Mouse (Mus musculus) embryonic facial prominence, embryonic 14.5 days (tissue): ENCODE data around the gene Gpr107. TPM values are rescaled to one million over a fixed set of nuclear protein-coding genes. Genes with fewer than 3 reads are reported as not detected.

Source experiments
- ATAC-seq: fragments of 200-750 bp; cut with Nextera tagmentation; 2 replicates; pipeline ENCODE4 v1.8.0; 2017; ENCODE audit warnings: low read depth, moderate number of reproducible peaks, moderate TSS enrichment
- DNase-seq: peaks from one replicate; pipeline ENCODE4 v3.0.0-alpha.2; 2015; ENCODE audit warnings: low spot score
- H3K27ac ChIP-seq: fragments of 300-500 bp; sonication (generic); replicated peaks from 2 replicates; pipeline ENCODE4 v1.5.1; 2014; ENCODE audit warnings: low read depth, mild to moderate bottlenecking, low read length, moderate library complexity
- H3K27me3 ChIP-seq: fragments of 300-500 bp; sonication (generic); replicated peaks from 2 replicates; pipeline ENCODE4 v1.6.1; 2014; ENCODE audit warnings: low read length; ENCODE audit not compliant: control insufficient read depth, insufficient read depth
- H3K36me3 ChIP-seq: fragments of 300-500 bp; sonication (generic); 2 replicates; pipeline ENCODE4 v1.6.1; 2014; ENCODE audit warnings: low read length, mixed read lengths; ENCODE audit not compliant: control insufficient read depth, insufficient read depth
- H3K4me1 ChIP-seq: fragments of 300-500 bp; sonication (generic); 2 replicates; pipeline ENCODE4 v1.6.1; 2014; ENCODE audit warnings: antibody characterized with exemption, low read length; ENCODE audit not compliant: control insufficient read depth, insufficient read depth
- H3K4me2 ChIP-seq: fragments of 300-500 bp; sonication (generic); 2 replicates; pipeline ENCODE4 v1.6.1; 2014; ENCODE audit warnings: low read depth, mild to moderate bottlenecking, low read length, moderate library complexity, mixed read lengths
- H3K4me3 ChIP-seq: fragments of 300-500 bp; sonication (generic); 2 replicates; pipeline ENCODE4 v1.5.1; 2014; ENCODE audit warnings: low read depth, mild to moderate bottlenecking, low read length
- H3K9ac ChIP-seq: fragments of 300-500 bp; sonication (generic); 2 replicates; pipeline ENCODE4 v1.6.1; 2014; ENCODE audit warnings: low read depth, mild to moderate bottlenecking, low read length, moderate library complexity, mixed read lengths
- H3K9me3 ChIP-seq: fragments of 300-500 bp; sonication (generic); 2 replicates; pipeline ENCODE4 v1.6.1; 2016; ENCODE audit warnings: low read length; ENCODE audit not compliant: control insufficient read depth
- WGBS: fragments of 180-500 bp; shearing (Covaris S2); extraction: QIAGEN DNeasy Blood & Tissue Kit; methylation state at CpG from one replicate; pipeline ENCODE4 v1.1.7; 2014; 5-methylcytosine and 5-hydroxymethylcytosine counted together
- polyA plus RNA-seq: library from polyadenylated mRNA; unstranded; fragments of >200 nt; fragmentation: Nextera tagmentation; extraction: Ambion mirVana; gene quantifications from 2 replicates; pipeline ENCODE4 v1.2.1, GENCODE M21; 2014

Gpr107 gene
- polyA plus RNA-seq, 1 experiment from 2014 or later = 27.4 TPM

DNA sequence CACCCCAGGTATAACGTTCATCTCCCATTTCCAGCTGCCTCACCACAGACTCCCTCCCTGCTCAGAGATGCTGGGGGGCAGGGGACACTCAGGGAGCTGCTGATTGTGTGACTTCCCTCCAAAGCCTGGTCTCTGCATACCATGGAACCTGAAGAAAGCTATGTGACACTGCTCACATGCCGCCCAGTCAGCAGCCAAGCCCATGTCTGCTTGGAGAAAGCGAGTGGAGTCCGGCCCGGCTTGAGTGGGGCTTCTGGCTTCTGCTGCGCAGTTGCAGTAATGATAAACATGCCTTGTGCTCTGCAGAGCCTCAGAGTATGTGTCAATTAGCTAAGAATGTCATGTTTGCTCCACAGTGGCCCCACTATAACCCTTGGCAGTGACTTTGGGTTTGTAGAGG is 67.4 kb downstream of the Gpr107 start:
- WGBS = 71% methylated on average over 6 of the region's 6 CpGs
- no peaks in the 10 kb centered on the region for H3K9me3 ChIP-seq
- no peak overlapping the region for H3K4me2 ChIP-seq
- H3K9ac ChIP-seq = no peak overlapping the region
- H3K36me3 ChIP-seq = peaks cover 32% of the 10 kb centered on the region
- ATAC-seq = no peak
- no peaks in the 10 kb centered on the region for H3K27me3 ChIP-seq
- H3K4me1 ChIP-seq = no peaks in the 10 kb centered on the region
- DNase-seq = no peak
- H3K27ac ChIP-seq = no peak overlapping the region
- H3K4me3 ChIP-seq = no peak overlapping the region

DNA sequence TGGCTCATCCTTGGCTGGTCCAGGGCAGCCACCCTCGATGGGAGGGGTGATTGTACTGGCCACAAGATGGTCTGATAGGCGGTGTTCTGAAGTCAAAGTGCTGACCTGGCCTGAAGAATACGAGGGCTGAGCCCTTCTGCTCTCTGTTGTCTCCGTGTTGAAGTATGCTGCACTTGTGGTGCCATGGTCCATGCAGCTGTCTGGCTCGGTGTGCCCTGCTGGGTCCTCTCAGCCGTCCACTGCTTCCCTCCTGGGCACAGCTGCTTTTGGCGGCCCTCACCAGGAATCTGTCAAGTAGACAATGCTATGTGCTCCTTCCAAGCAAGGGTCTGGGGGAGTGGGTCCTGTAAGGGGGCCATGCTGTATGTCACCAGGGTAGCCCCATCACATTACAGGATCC is 68.7 kb downstream of the Gpr107 start:
- no peaks in the 10 kb centered on the region for H3K4me1 ChIP-seq
- 67% methylated on average over 7 of the region's 7 CpGs for WGBS
- peaks cover 18% of the 10 kb centered on the region; the same call in 1 of the 2 replicates for H3K36me3 ChIP-seq
- H3K27me3 ChIP-seq = no peaks in the 10 kb centered on the region
- no peak for ATAC-seq
- H3K9ac ChIP-seq = no peak overlapping the region; the same call in 1 of the 2 replicates
- H3K4me2 ChIP-seq = no peak overlapping the region
- 0 out of 2 replicates have a peak, but pooled peaks cover 4% of the 10 kb centered on the region for H3K9me3 ChIP-seq
- H3K4me3 ChIP-seq = no peak overlapping the region
- no peak for DNase-seq
- H3K27ac ChIP-seq = no peak overlapping the region

DNA sequence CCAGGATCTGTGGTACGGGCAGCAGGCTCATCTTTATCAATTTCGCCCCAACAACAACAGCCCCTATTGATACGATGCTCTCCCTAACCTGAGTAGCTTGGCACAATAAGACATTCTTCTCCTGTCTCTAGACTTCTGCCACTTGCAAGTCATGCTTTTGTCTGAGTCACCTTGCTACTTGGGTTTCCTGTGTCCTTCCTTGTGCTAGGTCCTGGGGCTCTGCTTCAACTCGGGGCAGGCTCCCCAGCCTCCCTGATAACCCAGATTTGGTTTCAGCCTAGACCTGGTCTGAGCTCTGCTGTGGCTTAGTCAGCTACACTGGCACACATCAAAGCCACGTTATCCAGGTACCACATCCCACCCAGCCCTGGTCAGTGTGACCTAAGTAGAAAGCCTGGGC is 69.5 kb downstream of the Gpr107 start:
- Histone ChIP-seq H3K4me2 (no peak overlapping the region), H3K9ac (no peak overlapping the region), H3K27me3 (no peaks in the 10 kb centered on the region), H3K36me3 (peaks cover 17% of the 10 kb centered on the region; the same call in 1 of the 2 replicates), H3K4me1 (no peaks in the 10 kb centered on the region), H3K27ac (no peak overlapping the region), H3K4me3 (no peak overlapping the region), H3K9me3 (peaks cover 11% of the 10 kb centered on the region)
- WGBS = 65% methylated on average over 5 of the region's 5 CpGs
- ATAC-seq = no peak
- DNase-seq = no peak

DNA sequence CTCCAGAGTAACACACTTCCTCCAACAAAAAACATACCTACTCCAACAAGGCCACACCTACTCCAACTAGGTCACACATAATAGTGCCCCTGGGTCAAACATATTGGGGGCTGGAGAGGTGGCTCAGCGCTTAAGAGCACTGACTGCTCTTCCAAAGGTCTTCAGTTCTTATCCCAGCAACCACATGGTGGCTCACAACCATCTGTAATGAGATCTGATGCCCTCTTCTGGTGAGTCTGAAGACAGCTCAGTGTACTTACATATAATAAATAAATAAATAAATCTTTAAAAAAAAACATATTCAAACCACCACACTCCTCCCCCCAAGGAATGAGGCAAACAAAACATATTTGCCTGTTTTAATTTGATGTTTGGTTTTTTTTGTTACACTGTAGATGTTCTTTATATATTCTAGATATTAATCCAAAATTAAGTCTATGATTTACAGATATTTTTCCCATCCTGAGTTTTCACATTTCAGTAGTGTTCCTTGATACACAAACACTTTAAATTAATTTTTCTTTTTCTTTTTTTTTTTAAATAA is 76.7 kb downstream of the Gpr107 start:
- Histone ChIP-seq H3K36me3 (no peaks in the 10 kb centered on the region), H3K9me3 (peaks cover 17% of the 10 kb centered on the region), H3K27ac (no peak overlapping the region), H3K9ac (no peak overlapping the region), H3K4me2 (no peak overlapping the region), H3K27me3 (no peaks in the 10 kb centered on the region), H3K4me3 (no peak overlapping the region), H3K4me1 (no peaks in the 10 kb centered on the region)
- no peak for DNase-seq
- no peak for ATAC-seq
- 65% methylated on average over 1 of the region's 1 CpGs for WGBS

DNA sequence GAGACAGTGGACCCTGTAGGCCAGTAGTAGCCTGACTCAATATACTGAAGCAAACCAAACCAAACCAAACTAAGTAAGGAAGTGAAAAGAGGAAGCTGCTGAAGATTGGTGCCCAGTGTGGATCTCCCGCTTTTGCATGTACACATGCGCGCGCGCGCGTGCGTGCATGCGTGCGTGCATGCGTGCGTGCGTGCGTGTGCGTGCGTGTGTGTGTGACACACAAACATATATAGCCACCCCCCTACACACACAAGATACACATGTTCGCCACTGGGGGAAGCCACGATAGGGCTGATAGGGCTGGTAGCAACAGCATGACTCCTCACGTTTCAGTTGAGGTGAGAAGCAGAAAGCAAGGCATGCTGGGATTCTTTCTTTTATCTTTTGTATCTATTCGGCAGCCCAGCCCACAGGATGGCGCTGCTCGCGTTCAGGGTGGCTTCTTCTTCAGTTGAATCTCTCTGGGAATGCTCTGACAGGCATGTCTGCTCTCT is 87.1 kb downstream of the Gpr107 start:
- DNase-seq (no peak), ATAC-seq (no peak)
- H3K4me1 ChIP-seq = no peaks in the 10 kb centered on the region
- no peak overlapping the region for H3K9ac ChIP-seq
- H3K4me2 ChIP-seq = peak overlapping the region; percentile 37
- H3K27me3 ChIP-seq = no peaks in the 10 kb centered on the region
- 0 out of 2 replicates have a peak overlapping the region, but pooled peaks have one; percentile 2 for H3K4me3 ChIP-seq
- no peaks in the 10 kb centered on the region for H3K36me3 ChIP-seq
- H3K9me3 ChIP-seq = no peaks in the 10 kb centered on the region
- no peak overlapping the region for H3K27ac ChIP-seq
- WGBS = 36% methylated on average over 23 of the region's 23 CpGs

DNA sequence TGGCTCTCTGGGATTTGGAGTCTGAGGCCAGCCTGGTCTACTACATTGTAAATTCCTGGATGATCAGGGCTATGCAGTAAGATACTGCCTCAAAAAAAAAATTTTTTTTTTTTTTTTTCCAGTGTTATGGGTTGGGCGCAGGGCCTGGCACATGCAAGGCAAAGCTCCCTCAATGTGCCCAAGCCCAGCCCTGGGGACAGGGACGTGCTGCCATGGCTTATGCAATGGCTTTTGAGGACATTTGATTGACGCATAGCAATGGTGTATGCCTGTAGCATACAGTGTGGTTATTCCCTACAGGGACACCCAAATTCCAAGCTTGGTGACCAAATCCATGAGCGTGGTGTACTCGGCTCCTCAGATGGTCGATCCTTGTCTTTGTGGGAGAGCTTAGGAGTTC is 87.7 kb downstream of the Gpr107 start:
- ATAC-seq = no peak
- no peaks in the 10 kb centered on the region for H3K36me3 ChIP-seq
- H3K9me3 ChIP-seq = no peaks in the 10 kb centered on the region
- H3K4me3 ChIP-seq = 0 out of 2 replicates have a peak overlapping the region, but pooled peaks have one; percentile 2
- no peak overlapping the region for H3K9ac ChIP-seq
- WGBS = 69% methylated on average over 6 of the region's 6 CpGs
- H3K27me3 ChIP-seq = no peaks in the 10 kb centered on the region
- peaks cover 5% of the 10 kb centered on the region for H3K4me1 ChIP-seq
- DNase-seq = no peak
- no peak overlapping the region for H3K27ac ChIP-seq
- peak overlapping the region; percentile 37 for H3K4me2 ChIP-seq

DNA sequence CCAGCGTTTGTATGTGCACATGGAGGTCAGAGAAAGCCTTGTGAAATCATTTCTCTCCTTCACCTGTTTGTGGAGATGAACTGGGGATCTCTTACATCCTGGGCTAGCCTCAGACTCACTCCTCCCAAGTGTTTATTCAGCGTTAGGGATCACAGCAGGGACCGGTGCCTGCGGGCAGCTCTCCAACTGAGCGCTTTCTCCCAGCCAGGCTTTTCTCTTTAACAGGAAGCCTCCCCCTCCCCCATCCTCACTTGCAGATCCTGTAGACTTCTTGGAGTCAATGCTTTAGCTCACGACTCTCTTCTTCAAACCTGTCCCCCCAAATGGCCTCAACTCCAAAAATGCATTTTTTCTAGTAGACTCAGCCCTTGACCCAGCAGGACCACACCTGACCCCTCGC is 89.5 kb downstream of the Gpr107 start:
- no peak overlapping the region for H3K4me2 ChIP-seq
- DNase-seq (no peak), ATAC-seq (no peak)
- H3K9ac ChIP-seq = no peak overlapping the region
- H3K27me3 ChIP-seq = no peaks in the 10 kb centered on the region
- no peaks in the 10 kb centered on the region for H3K9me3 ChIP-seq
- no peaks in the 10 kb centered on the region for H3K36me3 ChIP-seq
- WGBS = 10% methylated on average over 7 of the region's 7 CpGs
- H3K27ac ChIP-seq = no peak overlapping the region
- H3K4me3 ChIP-seq = no peak overlapping the region
- H3K4me1 ChIP-seq = peaks cover 9% of the 10 kb centered on the region

DNA sequence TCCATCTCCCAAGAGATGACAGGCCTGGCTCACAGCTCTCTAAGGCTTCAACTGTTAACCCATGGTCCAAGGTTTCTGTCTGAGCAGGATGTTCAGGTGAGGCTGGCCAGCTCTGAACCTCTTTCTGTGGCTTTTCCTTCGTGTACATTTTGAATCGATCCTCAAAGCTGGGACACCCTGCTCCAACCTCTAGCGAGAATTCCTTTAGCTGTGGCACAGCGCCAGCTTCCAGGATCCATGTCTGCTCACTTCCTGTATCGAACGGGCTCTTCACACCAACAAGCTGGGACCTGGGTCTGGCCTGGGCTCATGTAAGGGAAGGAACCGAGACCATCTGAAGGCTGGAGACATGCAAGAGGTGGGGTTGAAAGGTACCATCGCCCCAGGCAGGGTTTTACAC is 92.1 kb downstream of the Gpr107 start:
- ATAC-seq (no peak), DNase-seq (no peak)
- no peak overlapping the region for H3K4me2 ChIP-seq
- H3K4me1 ChIP-seq = peaks cover 22% of the 10 kb centered on the region
- no peaks in the 10 kb centered on the region for H3K27me3 ChIP-seq
- no peak overlapping the region for H3K4me3 ChIP-seq
- no peak overlapping the region for H3K27ac ChIP-seq
- H3K9ac ChIP-seq = no peak overlapping the region
- WGBS = 57% methylated on average over 8 of the region's 8 CpGs
- H3K36me3 ChIP-seq = 0 out of 2 replicates have a peak, but pooled peaks cover 4% of the 10 kb centered on the region
- no peaks in the 10 kb centered on the region for H3K9me3 ChIP-seq

DNA sequence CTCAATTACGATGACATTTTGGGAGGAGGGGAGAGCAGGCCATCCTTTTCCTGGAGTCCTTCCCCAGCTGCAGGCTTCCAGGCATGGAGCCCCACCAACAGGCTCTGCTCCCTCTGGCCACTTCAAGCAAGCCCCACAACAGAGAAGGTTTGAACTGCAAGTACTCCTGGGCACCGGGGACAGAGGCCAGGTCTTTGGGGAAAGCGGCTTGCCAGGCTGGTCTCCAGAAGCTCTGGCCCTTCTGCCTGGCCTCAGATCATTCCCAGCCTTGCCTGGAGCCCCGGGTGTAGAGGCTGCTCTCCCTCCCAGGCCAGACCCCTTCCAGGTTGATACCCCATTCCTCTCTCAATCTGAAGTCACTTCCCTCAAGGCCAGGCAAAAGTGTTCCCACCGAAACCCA is 92.9 kb downstream of the Gpr107 start:
- H3K36me3 ChIP-seq = 0 out of 2 replicates have a peak, but pooled peaks cover 4% of the 10 kb centered on the region
- WGBS = 19% methylated on average over 5 of the region's 5 CpGs
- peak overlapping the region; percentile 81 for H3K4me2 ChIP-seq
- H3K9me3 ChIP-seq = no peaks in the 10 kb centered on the region
- H3K9ac ChIP-seq = peak overlapping the region; percentile 89
- no peak for ATAC-seq
- H3K4me3 ChIP-seq = peak overlapping the region; percentile 81
- H3K27ac ChIP-seq = peak overlapping the region; percentile 72
- peaks cover 22% of the 10 kb centered on the region for H3K4me1 ChIP-seq
- no peaks in the 10 kb centered on the region for H3K27me3 ChIP-seq
- DNase-seq = no peak
